Mouse (Mus musculus): ENCODE measurements around the gene Gm49336. TPM values are rescaled to one million over a fixed set of nuclear protein-coding genes. Genes with fewer than 3 reads are reported as not detected.
A peak's percentile ranks its signal among the peaks of the same experiment; 100 is the strongest.

Gene Gm49336
- polyA plus RNA-seq, 1 experiment: 44.6 TPM

GRCm38 (mm10) chr14:60250879-60251278 lies 428 bp downstream of the Gm49336 start:
- TF ChIP-seq CTCF (IDR thresholded peaks at IDR 0.05; ENCODE audit: extremely low read depth, insufficient read depth, low read length) (no peak), POLR2A (IDR thresholded peaks at IDR 0.05; ENCODE audit: extremely low read depth, insufficient read depth, low read length) (no peak)
- Histone ChIP-seq H3K27ac (ENCODE audit: insufficient read depth, low read length) (peak overlapping the region; percentile 64), H3K4me3 (ENCODE audit: insufficient read depth, low read length) (peak overlapping the region; percentile 57), H3K4me1 (ENCODE audit: control insufficient read depth, insufficient read depth, low read length) (no peaks in the 10 kb centered on the region; the same call in 1 of the 2 replicates)

- Histone ChIP-seq H3K4me3 (ENCODE audit: insufficient read depth, low read length) (peak overlapping the region; percentile 57), H3K27ac (ENCODE audit: insufficient read depth, low read length) (no peak overlapping the region), H3K4me1 (ENCODE audit: control insufficient read depth, insufficient read depth, low read length) (no peaks in the 10 kb centered on the region; the same call in 1 of the 2 replicates)
- TF ChIP-seq POLR2A (IDR thresholded peaks at IDR 0.05; ENCODE audit: extremely low read depth, insufficient read depth, low read length): no peak
- TF ChIP-seq CTCF (IDR thresholded peaks at IDR 0.05; ENCODE audit: extremely low read depth, insufficient read depth, low read length): no peak
Measured at GRCm38 (mm10) chr14:60250366-60250765, 941 bp downstream of the Gm49336 start.

- no peak overlapping the region for H3K27ac ChIP-seq (ENCODE audit: insufficient read depth, low read length)
- TF ChIP-seq POLR2A (IDR thresholded peaks at IDR 0.05; ENCODE audit: extremely low read depth, insufficient read depth, low read length): no peak
- TF ChIP-seq CTCF (IDR thresholded peaks at IDR 0.05; ENCODE audit: extremely low read depth, insufficient read depth, low read length): no peak
- H3K4me3 ChIP-seq (ENCODE audit: insufficient read depth, low read length): no peak overlapping the region
- no peaks in the 10 kb centered on the region for H3K4me1 ChIP-seq (ENCODE audit: control insufficient read depth, insufficient read depth, low read length)
Measured at GRCm38 (mm10) chr14:60238551-60238950, 12.8 kb downstream of the Gm49336 start.

GRCm38 (mm10) chr14:60219886-60220285 lies 31.4 kb downstream of the Gm49336 start:
- no peak for TF ChIP-seq CTCF (IDR thresholded peaks at IDR 0.05; ENCODE audit: extremely low read depth, insufficient read depth, low read length)
- TF ChIP-seq POLR2A (IDR thresholded peaks at IDR 0.05; ENCODE audit: extremely low read depth, insufficient read depth, low read length): no peak
- Histone ChIP-seq H3K4me3 (ENCODE audit: insufficient read depth, low read length) (no peak overlapping the region), H3K4me1 (ENCODE audit: control insufficient read depth, insufficient read depth, low read length) (0 out of 2 replicates have a peak, but pooled peaks cover 1% of the 10 kb centered on the region), H3K27ac (ENCODE audit: insufficient read depth, low read length) (no peak overlapping the region)

GRCm38 (mm10) chr14:60217616-60218015 lies 33.7 kb downstream of the Gm49336 start:
- Histone ChIP-seq H3K4me3 (ENCODE audit: insufficient read depth, low read length) (no peak overlapping the region), H3K4me1 (ENCODE audit: control insufficient read depth, insufficient read depth, low read length) (no peaks in the 10 kb centered on the region), H3K27ac (ENCODE audit: insufficient read depth, low read length) (no peak overlapping the region)
- no peak for TF ChIP-seq CTCF (IDR thresholded peaks at IDR 0.05; ENCODE audit: extremely low read depth, insufficient read depth, low read length)
- TF ChIP-seq POLR2A (IDR thresholded peaks at IDR 0.05; ENCODE audit: extremely low read depth, insufficient read depth, low read length): no peak

- H3K27ac ChIP-seq (ENCODE audit: insufficient read depth, low read length): no peak overlapping the region
- no peak for TF ChIP-seq POLR2A (IDR thresholded peaks at IDR 0.05; ENCODE audit: extremely low read depth, insufficient read depth, low read length)
- no peak for TF ChIP-seq CTCF (IDR thresholded peaks at IDR 0.05; ENCODE audit: extremely low read depth, insufficient read depth, low read length)
- H3K4me1 ChIP-seq (ENCODE audit: control insufficient read depth, insufficient read depth, low read length): no peaks in the 10 kb centered on the region
- H3K4me3 ChIP-seq (ENCODE audit: insufficient read depth, low read length): no peak overlapping the region
Measured at GRCm38 (mm10) chr14:60216125-60216524, 35.2 kb downstream of the Gm49336 start.

- no peak overlapping the region for H3K4me3 ChIP-seq (ENCODE audit: insufficient read depth, low read length)
- H3K4me1 ChIP-seq (ENCODE audit: control insufficient read depth, insufficient read depth, low read length): no peaks in the 10 kb centered on the region
- TF ChIP-seq CTCF (IDR thresholded peaks at IDR 0.05; ENCODE audit: extremely low read depth, insufficient read depth, low read length) (no peak), POLR2A (IDR thresholded peaks at IDR 0.05; ENCODE audit: extremely low read depth, insufficient read depth, low read length) (no peak)
- H3K27ac ChIP-seq (ENCODE audit: insufficient read depth, low read length): no peak overlapping the region
Measured at GRCm38 (mm10) chr14:60215000-60215399, 36.3 kb downstream of the Gm49336 start.

GRCm38 (mm10) chr14:60214040-60214439 lies 37.3 kb downstream of the Gm49336 start:
- TF ChIP-seq POLR2A (IDR thresholded peaks at IDR 0.05; ENCODE audit: extremely low read depth, insufficient read depth, low read length) (no peak), CTCF (IDR thresholded peaks at IDR 0.05; ENCODE audit: extremely low read depth, insufficient read depth, low read length) (no peak)
- H3K27ac ChIP-seq (ENCODE audit: insufficient read depth, low read length): no peak overlapping the region
- no peaks in the 10 kb centered on the region for H3K4me1 ChIP-seq (ENCODE audit: control insufficient read depth, insufficient read depth, low read length)
- no peak overlapping the region for H3K4me3 ChIP-seq (ENCODE audit: insufficient read depth, low read length)

- TF ChIP-seq CTCF (IDR thresholded peaks at IDR 0.05; ENCODE audit: extremely low read depth, insufficient read depth, low read length) (no peak), POLR2A (IDR thresholded peaks at IDR 0.05; ENCODE audit: extremely low read depth, insufficient read depth, low read length) (no peak)
- H3K27ac ChIP-seq (ENCODE audit: insufficient read depth, low read length): no peak overlapping the region
- no peaks in the 10 kb centered on the region for H3K4me1 ChIP-seq (ENCODE audit: control insufficient read depth, insufficient read depth, low read length)
- no peak overlapping the region for H3K4me3 ChIP-seq (ENCODE audit: insufficient read depth, low read length)
Measured at GRCm38 (mm10) chr14:60209166-60209565, 42.1 kb downstream of the Gm49336 start.

GRCm38 (mm10) chr14:60204993-60205392 lies 46.3 kb downstream of the Gm49336 start:
- Histone ChIP-seq H3K27ac (ENCODE audit: insufficient read depth, low read length) (no peak overlapping the region), H3K4me1 (ENCODE audit: control insufficient read depth, insufficient read depth, low read length) (no peaks in the 10 kb centered on the region), H3K4me3 (ENCODE audit: insufficient read depth, low read length) (no peak overlapping the region)
- TF ChIP-seq POLR2A (IDR thresholded peaks at IDR 0.05; ENCODE audit: extremely low read depth, insufficient read depth, low read length): no peak
- no peak for TF ChIP-seq CTCF (IDR thresholded peaks at IDR 0.05; ENCODE audit: extremely low read depth, insufficient read depth, low read length)
